Mouse (Mus musculus): ENCODE data around the gene Tmtc4.

Tmtc4 gene

DNA sequence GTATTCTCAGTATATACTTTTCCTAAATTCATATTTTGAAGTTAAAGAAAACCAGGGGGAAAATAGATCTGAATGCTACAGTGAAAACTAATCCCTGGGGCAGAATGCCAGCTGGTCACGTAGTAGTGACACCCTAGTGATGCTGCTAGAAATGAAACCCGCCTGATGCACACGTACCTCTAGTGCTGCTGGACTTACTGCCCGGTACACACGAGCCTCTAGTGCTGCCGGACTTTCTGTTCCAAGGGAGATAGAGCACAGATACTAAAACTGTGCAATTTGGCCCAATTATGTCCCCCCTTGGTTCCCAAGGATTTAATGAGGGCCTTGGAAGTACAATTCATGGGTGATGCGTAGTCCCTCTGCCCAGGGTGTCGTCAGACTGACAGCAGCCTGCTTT is 108.8 kb downstream of the Tmtc4 start:
- DNase-seq (ENCODE audit: low read depth, low spot score): no peak

DNA sequence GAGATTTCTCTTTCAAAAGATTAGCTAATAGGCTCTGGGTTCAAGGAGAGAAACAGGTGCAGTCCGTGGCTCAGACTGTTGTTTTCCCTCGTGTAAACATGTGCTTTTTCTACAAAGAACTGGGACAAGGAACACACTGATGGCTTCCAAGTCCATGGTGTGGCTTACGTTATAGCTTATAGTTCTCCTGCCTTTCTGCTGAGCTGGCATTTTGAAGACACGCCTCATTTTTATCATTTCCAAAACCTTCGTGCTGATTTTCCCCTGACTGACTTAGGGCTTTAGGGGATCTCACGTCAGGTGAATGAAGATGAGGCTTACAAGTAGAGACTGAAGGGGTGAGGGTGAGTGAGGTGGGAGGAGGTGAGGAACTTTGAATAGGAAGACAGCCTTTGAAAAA is 111.2 kb downstream of the Tmtc4 start:
- no peak for DNase-seq (ENCODE audit: low read depth, low spot score)

DNA sequence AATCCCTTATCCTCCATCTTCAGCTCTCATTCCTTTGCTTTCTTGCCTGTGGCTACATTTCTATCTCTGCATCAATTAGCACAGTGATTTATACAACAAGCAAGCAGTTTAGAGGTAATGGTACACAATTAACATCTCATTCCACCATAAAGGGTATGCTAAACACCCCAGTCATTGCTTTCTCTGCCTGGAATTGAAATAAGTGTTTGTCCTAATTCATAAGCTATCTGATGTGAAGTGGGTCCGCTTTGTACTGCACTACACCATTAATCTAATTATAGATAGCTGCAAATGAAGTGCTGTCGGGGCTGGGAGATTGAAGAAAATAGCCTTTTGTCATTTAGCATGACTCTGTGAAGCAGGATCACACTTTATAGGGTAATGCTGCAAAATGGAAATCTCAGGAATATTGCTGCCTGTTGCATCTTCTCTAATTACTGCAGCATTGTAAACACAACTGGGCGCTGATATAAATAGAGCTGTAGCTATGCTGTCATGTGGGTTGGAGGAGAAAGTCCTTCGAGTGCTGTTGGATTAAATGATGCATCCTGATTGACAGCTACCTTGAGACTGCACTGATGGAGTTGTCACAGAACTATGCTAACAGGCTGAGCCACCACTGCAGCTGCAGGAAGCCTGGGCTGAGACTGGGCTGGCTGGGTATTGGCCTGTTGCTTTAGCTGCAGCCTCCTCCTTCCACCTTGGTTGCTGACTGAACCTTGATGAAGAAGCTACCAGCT is 111.8 kb downstream of the Tmtc4 start:
- no peak for DNase-seq (ENCODE audit: low read depth, low spot score)

DNA sequence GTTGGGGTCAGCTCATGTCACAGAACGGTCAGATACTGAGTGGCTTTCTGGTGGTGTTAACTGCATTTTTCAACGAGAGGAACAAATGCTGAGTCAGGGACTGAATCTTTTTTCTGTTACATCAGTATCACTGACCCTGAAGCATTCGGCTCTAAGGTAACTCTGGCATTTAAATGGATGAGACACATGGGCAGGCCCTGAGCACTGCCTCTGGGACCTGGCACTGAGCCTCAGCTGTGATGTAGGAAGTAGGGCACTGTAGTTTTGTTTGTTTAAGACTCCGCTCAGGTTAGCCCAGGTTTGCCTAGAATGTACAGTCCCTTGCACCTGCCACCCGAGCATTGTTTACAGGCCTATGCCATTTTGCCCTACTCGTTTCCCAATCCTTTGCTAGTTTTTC is 114.0 kb downstream of the Tmtc4 start:
- no peak for DNase-seq (ENCODE audit: low read depth, low spot score)
